In the genomic region with DNA sequence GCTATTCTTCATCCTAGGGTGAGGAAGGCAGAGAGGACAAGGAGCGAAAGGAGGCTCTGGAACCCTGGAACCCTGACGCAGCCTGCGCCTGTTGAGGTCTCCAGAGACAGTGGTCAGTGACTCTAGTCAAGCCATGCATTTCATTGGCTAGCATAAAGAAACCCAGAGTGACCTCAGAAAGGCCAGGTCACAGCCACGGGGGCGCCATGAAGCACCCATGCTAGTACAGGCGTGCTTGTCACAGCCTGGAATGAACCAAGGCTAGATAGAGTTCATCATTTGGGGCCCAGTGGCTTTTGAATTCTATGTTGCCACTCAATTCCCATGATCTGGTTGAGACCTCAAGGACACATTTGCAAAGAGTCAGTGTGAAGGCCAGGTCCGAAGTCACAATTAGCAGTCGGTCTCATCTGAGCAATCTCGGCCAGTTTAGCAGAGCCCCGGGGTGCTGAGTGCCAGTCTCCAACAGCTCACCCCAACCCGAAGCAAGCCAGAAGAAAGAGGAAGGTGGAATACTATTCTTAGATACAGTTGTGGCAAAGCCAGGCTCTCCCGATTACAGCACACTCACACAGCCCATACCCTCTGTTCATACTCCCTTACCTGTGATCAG, we compare ENCODE assay signal across 8 mouse cellular contexts. TPM values are rescaled to one million over a fixed set of nuclear protein-coding genes. Genes with fewer than 3 reads are reported as not detected.
DNase-seq lines count a peak whose midpoint lies in the region; ATAC-seq and TF ChIP-seq lines count a peak whose summit lies in the region.

No protein-coding gene starts in this region.

- peak overlapping the region; percentile 13; the same call in 1 of the 2 replicates for H3K4me2 ChIP-seq in hindbrain, embryonic 16.5 days (ENCODE audit: low read length)

- ATAC-seq in hindbrain, embryonic 16.5 days = no peak
- 0 out of 2 replicates have a peak, but pooled peaks have one; percentile 32 for ATAC-seq in megakaryocyte-erythroid progenitor cell, adult 5-6 weeks (replicated peaks; ENCODE audit: low FRiP score, low TSS enrichment, poor library complexity, severe bottlenecking)

- no peaks in the 10 kb centered on the region for H3K36me3 ChIP-seq in liver, adult 2 months (ENCODE audit: control insufficient read depth, insufficient read depth, low read length)
- no peaks in the 10 kb centered on the region for H3K36me3 ChIP-seq in hindbrain, embryonic 16.5 days (ENCODE audit: control insufficient read depth, insufficient read depth, low read length)

- no peak for TF ChIP-seq CTCF in liver, adult 2 months (IDR thresholded peaks at IDR 0.05; ENCODE audit: low read depth, low read length)

- H3K27me3 ChIP-seq in liver, adult 2 months (ENCODE audit: control insufficient read depth, insufficient read depth, low read length) = no peaks in the 10 kb centered on the region
- H3K27me3 ChIP-seq in hindbrain, embryonic 16.5 days (replicated peaks; ENCODE audit: control insufficient read depth, insufficient read depth, low read length) = no peaks in the 10 kb centered on the region

- peak overlapping the region; percentile 53 for H3K9ac ChIP-seq in liver, adult 2 months (ENCODE audit: low read depth, low read length)
- no peak overlapping the region for H3K9ac ChIP-seq in hindbrain, embryonic 16.5 days (ENCODE audit: low read depth, low read length)

- 0 out of 2 replicates have a peak, but pooled peaks cover 3% of the 10 kb centered on the region for H3K79me2 ChIP-seq in liver, adult 2 months (ENCODE audit: control insufficient read depth, insufficient read depth, low read length)

- no peak for TF ChIP-seq POLR2A in liver, adult 2 months (IDR thresholded peaks at IDR 0.05; ENCODE audit: extremely low read depth, insufficient read depth, low read length)

- 65% methylated on average over 12 of the region's 12 CpGs for WGBS in liver, adult 2 months
- WGBS in hindbrain, embryonic 16.5 days = 86% methylated on average over 12 of the region's 12 CpGs

- peak; percentile 31 for DNase-seq in adrenal gland, postnatal 14 days
- no peak for DNase-seq in adrenal gland, postnatal 25 days
- DNase-seq in liver, adult 2 months (ENCODE audit: extremely low read depth, low read depth, low spot score) = no peak
- DNase-seq in liver = no peak
- no peak for DNase-seq in thymus, postnatal 0 days (ENCODE audit: low spot score)
- DNase-seq in yolk sac, embryonic 10.5 days (ENCODE audit: low spot score) = no peak

- H3K4me1 ChIP-seq in liver, adult 2 months (ENCODE audit: control insufficient read depth, insufficient read depth, low read length) = peaks cover 5% of the 10 kb centered on the region; the same call in 1 of the 2 replicates
- no peaks in the 10 kb centered on the region for H3K4me1 ChIP-seq in hindbrain, embryonic 16.5 days (ENCODE audit: control insufficient read depth, insufficient read depth, low read depth, low read length)

- no peaks in the 10 kb centered on the region for H3K9me3 ChIP-seq in hindbrain, embryonic 16.5 days (ENCODE audit: control insufficient read depth, low read length)

- H3K4me3 ChIP-seq in liver, adult 2 months (ENCODE audit: insufficient read depth, low read depth, low read length) = peak overlapping the region; percentile 46
- H3K4me3 ChIP-seq in hindbrain, embryonic 16.5 days (ENCODE audit: low read length) = no peak overlapping the region

- peak overlapping the region; percentile 52 for H3K27ac ChIP-seq in liver, adult 2 months (replicated peaks; ENCODE audit: insufficient read depth, low read depth, low read length)
- H3K27ac ChIP-seq in hindbrain, embryonic 16.5 days (ENCODE audit: low read depth, low read length) = peak overlapping the region; percentile 8

RNA-seq across cellular contexts. Expression of gene Sh3tc1, which starts 11.3 kb away (rescaled TPM):
- total RNA-seq in adrenal gland, postnatal 14 days (2021) = 14.9 and 15.0 TPM in 2 replicates
- 10.6 and 13.9 TPM in 2 replicates for total RNA-seq in adrenal gland, postnatal 25 days (2021)
- total RNA-seq in liver, adult 2 months (2014; rRNA removed) = 4.8 and 5.2 TPM in 2 replicates
- polyA plus RNA-seq in liver, adult 2 months (2012; rRNA removed) = 2.1 and 3.0 TPM in 2 replicates
- 2.6 and 2.7 TPM in 2 replicates for polyA plus RNA-seq in hindbrain, embryonic 16.5 days (2015; fragmentation: Nextera tagmentation; extraction: Ambion mirVana)
- 2.5 TPM in 1 of 2 replicates, not detected in the other for total RNA-seq in megakaryocyte-erythroid progenitor cell, adult 5-6 weeks (2014; fragmentation: Nextera tagmentation)
- 0.23 TPM in 1 of 2 replicates, not detected in the other for total RNA-seq in megakaryocyte-erythroid progenitor cell, adult 5-6 weeks (2017)
- 2.1 and 2.2 TPM in 2 replicates for polyA plus RNA-seq in thymus, postnatal 0 days (2015; fragmentation: Nextera tagmentation; extraction: Ambion mirVana)

RNA-seq across cellular contexts. Expression of gene Ablim2, which starts 29.2 kb away (rescaled TPM):
- total RNA-seq in adrenal gland, postnatal 14 days (2021) = 3.0 and 4.0 TPM in 2 replicates
- total RNA-seq in adrenal gland, postnatal 25 days (2021) = 6.0 and 7.8 TPM in 2 replicates
- total RNA-seq in liver, adult 2 months (2014; rRNA removed) = 1.9 and 2.3 TPM in 2 replicates
- polyA plus RNA-seq in liver, adult 2 months (2012; rRNA removed) = 3.5 and 5.9 TPM in 2 replicates
- polyA plus RNA-seq in hindbrain, embryonic 16.5 days (2015; fragmentation: Nextera tagmentation; extraction: Ambion mirVana) = 39.3 and 40.2 TPM in 2 replicates
- total RNA-seq in megakaryocyte-erythroid progenitor cell, adult 5-6 weeks (2014; fragmentation: Nextera tagmentation) = 0.22 TPM in 1 of 2 replicates, not detected in the other
- total RNA-seq in megakaryocyte-erythroid progenitor cell, adult 5-6 weeks (2017) = 0.38 and 3.1 TPM in 2 replicates
- polyA plus RNA-seq in thymus, postnatal 0 days (2015; fragmentation: Nextera tagmentation; extraction: Ambion mirVana) = 0.74 and 0.91 TPM in 2 replicates

RNA-seq across cellular contexts. Expression of gene Htra3, which starts 48.9 kb away (rescaled TPM):
- 49.7 TPM in 2 replicates for total RNA-seq in adrenal gland, postnatal 14 days (2021)
- total RNA-seq in adrenal gland, postnatal 25 days (2021) = 35.5 and 44.3 TPM in 2 replicates
- total RNA-seq in liver, adult 2 months (2014; rRNA removed) = 0.83 and 1.2 TPM in 2 replicates
- 0.97 and 1.3 TPM in 2 replicates for polyA plus RNA-seq in liver, adult 2 months (2012; rRNA removed)
- 17.3 and 25.5 TPM in 2 replicates for polyA plus RNA-seq in hindbrain, embryonic 16.5 days (2015; fragmentation: Nextera tagmentation; extraction: Ambion mirVana)
- total RNA-seq in megakaryocyte-erythroid progenitor cell, adult 5-6 weeks (2014; fragmentation: Nextera tagmentation) = not detected in 2 replicates
- total RNA-seq in megakaryocyte-erythroid progenitor cell, adult 5-6 weeks (2017) = not detected in 2 replicates
- polyA plus RNA-seq in thymus, postnatal 0 days (2015; fragmentation: Nextera tagmentation; extraction: Ambion mirVana) = 8.9 and 10.4 TPM in 2 replicates

Comparison
In these comparisons a context has a peak if more than half of its experiments do, and no peak if none do; other contexts are left out.
1. RNA of gene Htra3, which starts 48.9 kb away (total RNA-seq): 49.7 TPM in adrenal gland, postnatal 14 days and 35.5 to 44.3 TPM in adrenal gland, postnatal 25 days; 0.83 to 1.2 TPM in liver, adult 2 months and not detected in megakaryocyte-erythroid progenitor cell, adult 5-6 weeks; every median in the first group is over 10 times any median in the second.